Mouse (Mus musculus) lung, adult 2 months (tissue): Measurements from ENCODE around the gene Aifm2.

Source experiments
- CTCF ChIP-seq: fragments of 200-500 bp; IDR thresholded peaks from 2 replicates; pipeline ENCODE4 v1.5.1; 2011; ENCODE audit warnings: mild to moderate bottlenecking, low read length, control low read depth; ENCODE audit not compliant: insufficient read depth
- POLR2A ChIP-seq: fragments of 200-500 bp; IDR thresholded peaks from 2 replicates; pipeline ENCODE4 v1.6.1; 2011; ENCODE audit warnings: low read depth, mild to moderate bottlenecking, control low read depth, low read length, borderline replicate concordance; ENCODE audit errors: extremely low read depth

GRCm38 (mm10) chr10:61750014-61750413 lies 35.0 kb downstream of the Aifm2 start:
- no peak for TF ChIP-seq POLR2A
- no peak for TF ChIP-seq CTCF
